Mouse (Mus musculus): Measurements from ENCODE around the gene Atl1. TPM values are rescaled to one million over a fixed set of nuclear protein-coding genes. Genes with fewer than 3 reads are reported as not detected.

Atl1 gene
- total and polyA plus RNA-seq, 3 experiments, result 0.50 to 1.0 TPM; not detected in 1

GRCm38 (mm10) chr12:69926716-69927115, 34.3 kb downstream of the Atl1 start:
- Histone ChIP-seq H3K79me2 (ENCODE audit: control insufficient read depth, insufficient read depth, low read length, poor library complexity) (no peaks in the 10 kb centered on the region), H3K4me1 (ENCODE audit: control insufficient read depth in 1 of 2, insufficient read depth in 2 of 2, low read length in 2 of 2) (peaks cover 0 to 4% of the 10 kb centered on the region in 2 experiments; a peak in 3 of 4 replicates), H3K36me3 (ENCODE audit: control insufficient read depth in 1 of 2, insufficient read depth in 2 of 2, low read length in 2 of 2) (peaks cover 0 to 7% of the 10 kb centered on the region in 2 experiments; a peak in 2 of 4 replicates), H3K9me3 (replicated peaks; ENCODE audit: insufficient read depth, low read length) (no peaks in the 10 kb centered on the region), H3K27ac (ENCODE audit: control insufficient read depth, low read depth, low read length) (no peak overlapping the region), H3K9ac (ENCODE audit: control insufficient read depth, low read depth, low read length, poor library complexity, severe bottlenecking) (no peak overlapping the region), H3K27me3 (ENCODE audit: control insufficient read depth in 1 of 2, insufficient read depth in 2 of 2, low read length in 2 of 2) (no peaks in the 10 kb centered on the region), H3K4me3 (ENCODE audit: control insufficient read depth in 1 of 2, insufficient read depth in 1 of 2, low read depth in 2 of 2, low read length in 2 of 2) (peak overlapping the region in 1 of 2 experiments; percentile 31; a peak in 1 of 4 replicates)
- TF ChIP-seq UBTF (IDR thresholded peaks at IDR 0.05; ENCODE audit: borderline replicate concordance, insufficient read depth, low read depth, low read length) (no peak), USF2 (IDR thresholded peaks at IDR 0.05; ENCODE audit: borderline replicate concordance in 1 of 2, insufficient read depth in 1 of 2, low read depth in 1 of 2, low read length in 2 of 2) (peak in 1 of 2 experiments; percentile 48; a peak in 1 of 4 replicates), GATA1 (IDR thresholded peaks at IDR 0.05; ENCODE audit: low read depth, low read length) (0 out of 2 replicates have a peak, but pooled peaks have one; percentile 10), POLR2AphosphoS5 (IDR thresholded peaks at IDR 0.05; ENCODE audit: borderline replicate concordance, low read depth, low read length) (no peak), CHD2 (IDR thresholded peaks at IDR 0.05; ENCODE audit: low read length) (no peak), USF1 (IDR thresholded peaks at IDR 0.05; ENCODE audit: low read depth, low read length) (peak; percentile 88), SMC3 (IDR thresholded peaks at IDR 0.05; ENCODE audit: low read depth, low read length) (no peak), ZMIZ1 (IDR thresholded peaks at IDR 0.05; ENCODE audit: low read depth, low read length) (no peak)
- DNase-seq (ENCODE audit: low read depth, low spot score), result peak; percentile 25

- H3K27me3 ChIP-seq (ENCODE audit: control insufficient read depth in 1 of 2, insufficient read depth in 2 of 2, low read length in 2 of 2), result no peaks in the 10 kb centered on the region
- no peak overlapping the region for H3K27ac ChIP-seq (ENCODE audit: control insufficient read depth, low read depth, low read length)
- no peak overlapping the region for H3K4me3 ChIP-seq (ENCODE audit: control insufficient read depth in 1 of 2, insufficient read depth in 1 of 2, low read depth in 2 of 2, low read length in 2 of 2)
- H3K9me3 ChIP-seq (replicated peaks; ENCODE audit: insufficient read depth, low read length), result no peaks in the 10 kb centered on the region
- peak; percentile 16 for DNase-seq (ENCODE audit: low read depth, low spot score)
- no peak for TF ChIP-seq USF2 (IDR thresholded peaks at IDR 0.05; ENCODE audit: borderline replicate concordance in 1 of 2, insufficient read depth in 1 of 2, low read depth in 1 of 2, low read length in 2 of 2)
- no peak for TF ChIP-seq MYB (IDR thresholded peaks at IDR 0.05; ENCODE audit: low read depth, low read length)
- no peak for TF ChIP-seq RCOR1 (IDR thresholded peaks at IDR 0.05; ENCODE audit: low read depth, low read length)
- TF ChIP-seq ZMIZ1 (IDR thresholded peaks at IDR 0.05; ENCODE audit: low read depth, low read length), result no peak
- no peak for TF ChIP-seq POLR2AphosphoS5 (IDR thresholded peaks at IDR 0.05; ENCODE audit: borderline replicate concordance, low read depth, low read length)
- TF ChIP-seq MAFK (IDR thresholded peaks at IDR 0.05; ENCODE audit: borderline replicate concordance, low read depth, low read length), result no peak
- peaks cover 3 to 4% of the 10 kb centered on the region in 2 experiments; a peak in 1 of 4 replicates for H3K4me1 ChIP-seq (ENCODE audit: control insufficient read depth in 1 of 2, insufficient read depth in 2 of 2, low read length in 2 of 2)
- no peak overlapping the region for H3K9ac ChIP-seq (ENCODE audit: control insufficient read depth, low read depth, low read length, poor library complexity, severe bottlenecking)
- H3K36me3 ChIP-seq (ENCODE audit: control insufficient read depth in 1 of 2, insufficient read depth in 2 of 2, low read length in 2 of 2), result peaks cover 0 to 3% of the 10 kb centered on the region in 2 experiments; a peak in 2 of 4 replicates
- no peaks in the 10 kb centered on the region for H3K79me2 ChIP-seq (ENCODE audit: control insufficient read depth, insufficient read depth, low read length, poor library complexity)
These were observed 45.3 kb downstream of the Atl1 start for GRCm38 (mm10) chr12:69937731-69938130.

GRCm38 (mm10) chr12:69939291-69939690, 46.9 kb downstream of the Atl1 start:
- Histone ChIP-seq H3K27me3 (ENCODE audit: control insufficient read depth in 1 of 2, insufficient read depth in 2 of 2, low read length in 2 of 2) (no peaks in the 10 kb centered on the region), H3K27ac (ENCODE audit: control insufficient read depth, low read depth, low read length) (no peak overlapping the region), H3K36me3 (ENCODE audit: control insufficient read depth in 1 of 2, insufficient read depth in 2 of 2, low read length in 2 of 2) (peaks cover 0 to 3% of the 10 kb centered on the region in 2 experiments; a peak in 2 of 4 replicates), H3K9me3 (replicated peaks; ENCODE audit: insufficient read depth, low read length) (no peaks in the 10 kb centered on the region), H3K79me2 (ENCODE audit: control insufficient read depth, insufficient read depth, low read length, poor library complexity) (no peaks in the 10 kb centered on the region), H3K4me1 (ENCODE audit: control insufficient read depth in 1 of 2, insufficient read depth in 2 of 2, low read length in 2 of 2) (peaks cover 3 to 4% of the 10 kb centered on the region in 2 experiments; a peak in 1 of 4 replicates), H3K4me3 (ENCODE audit: control insufficient read depth in 1 of 2, insufficient read depth in 1 of 2, low read depth in 2 of 2, low read length in 2 of 2) (no peak overlapping the region), H3K9ac (ENCODE audit: control insufficient read depth, low read depth, low read length, poor library complexity, severe bottlenecking) (no peak overlapping the region)
- peak; percentile 62 for DNase-seq (ENCODE audit: low read depth, low spot score)
- TF ChIP-seq TCF12 (IDR thresholded peaks at IDR 0.05; ENCODE audit: low read depth, low read length), result no peak
- TF ChIP-seq HCFC1 (IDR thresholded peaks at IDR 0.05; ENCODE audit: low read depth, low read length), result no peak
- TF ChIP-seq MEF2A (IDR thresholded peaks at IDR 0.05; ENCODE audit: extremely low read depth, insufficient replicate concordance, low read depth, low read length, poor library complexity, severe bottlenecking), result no peak
- TF ChIP-seq POLR2AphosphoS2 (IDR thresholded peaks at IDR 0.05; ENCODE audit: low read length), result no peak
- TF ChIP-seq NRF1 (IDR thresholded peaks at IDR 0.05; ENCODE audit: insufficient read depth, low read depth, low read length, poor library complexity, severe bottlenecking), result no peak
- no peak for TF ChIP-seq MAX (IDR thresholded peaks at IDR 0.05; ENCODE audit: low read length)
- no peak for TF ChIP-seq E2F4 (IDR thresholded peaks at IDR 0.05; ENCODE audit: borderline replicate concordance, low read depth, low read length)
- TF ChIP-seq MXI1 (IDR thresholded peaks at IDR 0.05; ENCODE audit: low read depth, low read length), result no peak
- no peak for TF ChIP-seq ZKSCAN1 (IDR thresholded peaks at IDR 0.05; ENCODE audit: low read depth, low read length)
- peak; percentile 58 for TF ChIP-seq SMC3 (IDR thresholded peaks at IDR 0.05; ENCODE audit: low read depth, low read length)
- no peak for TF ChIP-seq MAZ (IDR thresholded peaks at IDR 0.05; ENCODE audit: low read depth, low read length)
- TF ChIP-seq KAT2A (conservative IDR thresholded peaks at IDR 0.05; ENCODE audit: low read depth, low read length), result no peak
- TF ChIP-seq ZMIZ1 (IDR thresholded peaks at IDR 0.05; ENCODE audit: low read depth, low read length), result no peak
- TF ChIP-seq NELFE (IDR thresholded peaks at IDR 0.05; ENCODE audit: low read depth, low read length), result no peak
- peak; percentile 70 to 82 (median 77) for TF ChIP-seq CTCF (IDR thresholded peaks at IDR 0.05 in 2 of 3, conservative IDR thresholded peaks at IDR 0.05 in 1 of 3; ENCODE audit: control insufficient read depth in 1 of 3, insufficient read depth in 1 of 3, low read depth in 2 of 3, low read length in 3 of 3, poor library complexity in 1 of 3, severe bottlenecking in 1 of 3)
